Mouse (Mus musculus) left cerebral cortex, adult 18-20 months (tissue): ENCODE data around the gene Abl1. TPM values are rescaled to one million over a fixed set of nuclear protein-coding genes. Genes with fewer than 3 reads are reported as not detected.

Source experiments
- DNase-seq, 2 experiments: peaks; one replicate each; pipeline ENCODE4 v3.0.0; 2021 to 2022; ENCODE audit warnings: low spot score in 2 of 2, mixed read lengths in 1 of 2
- total RNA-seq, 2 experiments: library from RNA; stranded (reverse); gene quantifications; 2 replicates each; pipeline ENCODE4 v1.2.3; 2021

The Abl1 gene
- total RNA-seq, 2 experiments from 2014 or later, result 39.2 to 39.9 TPM

DNA sequence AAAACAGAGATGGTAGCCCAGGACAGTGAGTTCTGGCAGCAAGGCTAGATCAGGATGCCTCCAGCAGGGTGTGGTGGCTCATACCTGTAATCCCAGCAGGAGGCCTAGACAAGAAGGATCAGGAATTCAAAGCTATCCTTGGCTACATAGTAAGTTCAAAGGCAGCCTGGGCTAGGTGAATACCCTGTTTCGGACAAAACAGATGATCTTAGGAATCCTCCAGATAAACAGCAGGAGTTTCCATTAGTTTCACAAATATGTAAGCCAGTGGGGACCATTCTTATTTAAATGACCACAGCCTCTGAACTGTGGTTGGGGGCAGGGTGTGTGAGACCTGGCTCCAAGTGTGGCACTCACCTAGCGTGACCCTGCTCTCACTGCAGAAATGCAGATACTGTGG, 91.1 kb downstream of the Abl1 start:
- DNase-seq, result no peak

DNA sequence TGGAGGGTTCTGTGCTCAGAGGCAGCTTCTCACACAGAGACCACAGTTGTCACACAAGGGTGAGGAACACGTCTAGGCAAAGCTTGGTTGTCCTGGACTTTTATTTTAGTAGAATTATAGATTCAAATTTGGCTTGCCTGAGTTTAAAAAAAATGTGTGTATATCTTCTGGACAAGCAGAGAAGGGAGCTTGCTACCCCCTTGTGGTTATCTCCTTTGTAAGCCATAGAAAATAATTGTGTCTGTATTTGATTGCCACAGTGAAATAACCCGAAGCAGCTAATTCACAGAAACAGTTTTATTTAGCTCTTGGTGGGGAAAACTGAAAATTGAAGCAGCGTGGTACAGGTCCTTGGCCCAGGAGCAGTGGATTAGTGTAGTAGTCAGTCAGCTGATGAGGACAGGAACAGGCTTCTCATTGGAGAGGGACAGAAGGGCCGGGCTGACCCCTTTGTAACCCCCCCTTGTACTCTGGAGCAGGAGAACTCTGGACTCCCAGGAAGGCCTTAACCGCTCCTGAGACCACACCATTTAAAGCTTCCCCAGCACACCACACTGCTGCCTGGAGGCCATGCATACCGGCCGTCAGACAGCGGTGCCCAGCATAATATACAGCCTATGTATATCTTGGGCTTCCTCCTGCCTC, 94.9 kb downstream of the Abl1 start:
- no peak for DNase-seq

DNA sequence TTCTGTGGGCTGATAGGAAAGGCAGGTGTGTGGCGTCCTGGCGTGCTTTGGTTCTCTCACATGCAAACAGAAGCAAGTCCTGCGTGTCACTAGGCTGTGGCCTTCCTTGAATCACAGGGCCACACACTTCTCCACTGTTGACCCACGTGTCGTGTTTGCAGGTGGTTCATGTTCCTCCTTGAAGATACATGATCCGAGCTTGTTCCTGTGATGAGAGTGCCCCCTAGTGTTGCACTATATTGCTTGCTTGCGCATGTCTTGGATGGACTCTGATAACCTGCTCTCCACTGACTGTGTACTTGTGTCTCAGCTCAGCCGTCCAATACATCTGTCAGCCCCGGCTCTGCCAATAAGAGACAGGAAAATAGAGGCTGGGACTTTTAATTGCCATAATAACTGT, 96.9 kb downstream of the Abl1 start:
- peak; percentile 82 to 85 for DNase-seq

DNA sequence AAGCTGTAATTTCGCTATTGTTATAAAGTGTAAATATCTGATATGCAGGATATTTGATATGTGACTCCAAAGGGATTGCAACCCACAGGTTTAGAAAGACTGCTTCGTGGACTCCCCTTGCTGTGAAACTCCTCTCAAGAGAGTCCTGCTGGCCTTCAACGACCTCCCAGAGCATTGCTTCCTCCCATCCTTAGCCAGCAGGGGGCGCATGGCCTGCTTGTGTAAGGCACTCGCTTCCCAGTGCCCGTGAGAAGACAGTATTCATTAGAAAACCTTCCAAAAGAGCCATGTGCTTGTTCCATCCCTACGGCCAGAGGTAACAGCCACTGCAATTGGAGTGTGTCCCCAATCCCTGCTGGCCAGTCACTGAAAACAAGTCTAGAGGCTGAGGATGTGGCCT, 98.9 kb downstream of the Abl1 start:
- peak; percentile 83 to 87 for DNase-seq

DNA sequence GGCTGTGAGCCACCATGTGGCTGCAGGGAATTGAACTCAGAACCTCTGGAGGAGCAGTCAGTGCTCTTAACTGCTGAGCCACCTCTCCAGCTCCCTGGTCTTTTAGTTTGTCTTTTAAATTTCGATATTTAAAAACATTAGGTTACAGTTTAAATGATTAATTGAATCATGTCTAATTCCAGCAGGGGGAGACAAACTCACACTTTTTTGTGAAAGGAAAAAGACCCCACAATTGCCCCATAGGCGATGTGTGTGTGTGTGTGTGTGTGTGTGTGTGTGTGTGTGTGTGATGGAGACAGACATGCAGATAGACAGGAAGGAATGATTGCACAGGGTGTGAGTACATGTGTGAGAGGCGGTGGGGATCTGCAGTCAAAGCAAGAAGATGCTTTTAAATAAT, 100.1 kb downstream of the Abl1 start:
- no peak for DNase-seq

DNA sequence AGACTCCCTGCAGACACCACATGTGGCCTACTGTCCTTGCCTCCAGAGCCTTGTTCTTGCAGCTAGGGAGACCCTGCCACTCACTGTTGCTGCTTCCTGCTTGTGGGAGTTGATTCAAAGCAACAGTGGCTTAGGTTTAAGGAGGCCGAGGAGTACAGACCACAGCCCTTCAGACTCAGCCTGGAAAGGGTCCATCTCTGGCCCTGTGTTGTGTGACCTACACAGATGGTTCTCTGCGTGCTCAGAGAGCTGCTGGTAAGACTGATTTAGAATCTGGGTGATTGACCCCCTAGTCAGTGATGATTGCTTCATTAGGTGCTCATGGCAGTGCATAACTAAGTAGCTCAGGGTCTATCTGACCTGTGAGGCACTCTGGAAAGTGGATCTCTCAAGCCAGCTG, 101.0 kb downstream of the Abl1 start:
- no peak for DNase-seq

DNA sequence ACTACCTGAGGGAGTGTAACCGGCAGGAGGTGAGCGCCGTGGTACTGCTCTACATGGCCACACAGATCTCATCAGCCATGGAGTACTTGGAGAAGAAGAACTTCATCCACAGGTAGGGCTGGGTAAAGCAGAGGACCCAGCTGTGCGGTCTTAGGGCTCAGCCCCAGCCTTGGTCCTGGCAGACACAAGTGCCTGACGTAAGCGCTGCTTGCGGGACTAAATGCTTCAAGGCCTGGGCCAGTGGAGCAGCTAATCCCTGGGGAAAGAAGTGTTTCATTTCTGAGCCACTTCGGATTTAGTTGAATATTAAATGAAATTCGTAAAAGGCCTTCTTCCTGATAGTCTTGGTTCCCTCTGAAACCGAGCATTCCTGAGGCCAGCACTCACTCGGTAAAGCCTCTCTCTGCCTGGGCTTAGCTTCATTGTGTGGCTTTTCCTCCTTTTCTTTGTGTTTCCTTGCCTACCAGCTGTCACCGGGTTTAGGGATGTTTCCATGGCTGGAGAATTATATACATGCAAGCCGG, 102.6 kb downstream of the Abl1 start:
- DNase-seq, result no peak

DNA sequence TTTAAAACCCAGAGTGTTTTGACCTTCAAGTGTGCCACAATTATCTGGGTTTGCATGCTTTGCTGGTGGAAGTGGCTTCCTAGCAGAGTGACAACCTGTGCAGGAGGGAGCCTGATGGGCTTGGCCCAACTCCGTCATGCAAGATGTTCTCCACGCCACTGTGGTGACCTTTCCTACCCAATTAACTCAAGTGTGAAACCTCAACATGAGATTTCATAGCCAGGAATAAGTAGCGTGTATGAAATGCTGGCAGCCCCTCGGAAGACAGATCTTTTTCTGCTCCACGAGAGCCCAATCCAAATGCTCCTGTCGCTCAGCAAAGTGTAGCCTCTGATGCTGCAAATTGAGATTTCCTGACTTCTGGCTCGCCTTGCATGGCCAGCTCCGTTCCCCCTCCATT, 103.1 kb downstream of the Abl1 start:
- no peak for DNase-seq

DNA sequence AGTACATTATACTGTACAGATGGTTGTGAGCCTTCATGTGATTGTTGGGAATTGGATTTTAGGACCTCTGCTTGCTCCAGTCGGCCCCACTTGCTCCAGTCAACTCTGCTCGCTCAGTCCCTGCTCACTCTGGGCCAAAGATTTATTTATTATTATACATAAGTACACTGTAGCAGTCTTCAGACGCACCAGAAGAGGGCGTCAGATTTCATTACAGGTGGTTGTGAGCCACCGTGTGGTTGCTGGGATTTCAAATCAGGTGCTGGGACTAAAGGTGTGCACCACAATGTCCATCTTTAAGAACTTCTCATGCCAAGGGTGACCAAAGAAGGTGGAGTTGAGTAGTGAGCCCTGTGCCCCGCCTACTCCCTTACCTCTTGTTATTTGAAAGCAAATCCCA, 104.4 kb downstream of the Abl1 start:
- no peak for DNase-seq

DNA sequence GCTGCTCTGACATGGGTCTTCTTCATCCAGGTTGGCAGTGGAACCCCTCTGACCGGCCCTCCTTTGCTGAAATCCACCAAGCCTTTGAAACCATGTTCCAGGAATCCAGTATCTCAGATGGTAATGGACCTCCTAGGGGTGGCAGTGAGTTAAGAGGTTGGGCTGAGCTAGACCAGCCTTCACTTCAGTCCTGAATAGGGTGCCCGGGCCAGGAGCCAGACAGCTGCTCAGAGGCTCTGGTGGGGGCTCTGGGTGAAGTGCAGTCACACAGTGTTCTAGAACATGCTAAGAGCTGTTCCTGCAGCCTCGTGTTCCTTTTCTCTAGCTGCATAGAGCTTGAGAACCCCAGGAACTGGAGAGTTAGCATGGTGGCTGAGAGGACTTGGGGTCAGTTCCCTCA, 108.8 kb downstream of the Abl1 start:
- DNase-seq, result no peak

DNA sequence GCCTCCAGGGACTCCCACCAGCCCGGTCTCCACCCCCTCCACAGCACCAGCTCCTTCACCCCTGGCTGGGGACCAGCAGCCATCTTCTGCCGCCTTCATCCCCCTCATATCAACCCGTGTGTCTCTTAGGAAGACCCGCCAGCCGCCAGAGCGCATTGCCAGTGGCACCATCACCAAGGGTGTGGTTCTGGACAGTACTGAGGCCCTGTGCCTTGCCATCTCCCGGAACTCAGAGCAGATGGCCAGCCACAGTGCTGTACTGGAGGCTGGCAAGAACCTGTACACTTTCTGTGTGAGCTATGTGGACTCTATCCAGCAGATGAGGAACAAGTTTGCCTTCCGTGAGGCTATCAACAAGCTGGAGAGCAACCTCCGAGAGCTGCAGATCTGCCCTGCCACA, 113.2 kb downstream of the Abl1 start:
- DNase-seq, result no peak

DNA sequence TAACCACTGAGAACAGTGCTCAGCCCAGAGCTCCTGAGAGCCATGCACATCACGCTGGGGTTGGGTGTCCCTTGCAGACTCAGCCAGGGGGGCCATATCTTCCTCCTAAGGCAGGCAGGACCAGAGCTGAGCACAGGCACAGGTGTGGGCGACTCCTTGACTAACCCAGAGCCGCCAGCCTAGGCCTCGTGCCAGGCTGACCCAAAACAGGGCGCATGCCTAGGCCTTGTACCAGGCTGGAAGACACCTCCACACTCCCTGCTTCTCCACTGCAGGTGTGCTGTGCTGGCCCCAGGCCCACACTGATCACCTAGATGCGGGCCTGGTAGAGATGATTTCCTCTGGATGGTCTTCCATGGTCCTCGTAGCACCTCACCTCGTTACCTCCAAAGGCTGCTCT, 114.6 kb downstream of the Abl1 start:
- DNase-seq, result no peak

DNA sequence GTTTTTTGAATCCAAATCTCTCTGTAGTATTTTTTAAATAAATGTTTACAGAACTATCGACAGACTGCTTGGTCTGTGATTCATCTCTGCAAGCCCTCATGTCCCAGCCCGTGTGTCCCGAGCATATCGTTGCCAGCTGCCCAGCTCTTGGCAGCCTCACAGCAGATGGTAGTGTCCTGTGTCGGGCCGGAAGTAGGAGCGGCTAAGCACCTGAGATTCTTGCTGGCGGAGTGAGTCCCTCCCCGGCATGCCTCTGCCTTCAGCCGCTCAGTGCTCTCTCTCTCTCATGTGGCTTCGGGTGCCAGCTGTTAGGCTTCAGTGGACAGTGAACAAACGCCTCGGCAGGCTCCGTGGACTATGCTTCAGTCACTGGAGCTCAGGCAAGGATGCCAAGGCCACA, 115.3 kb downstream of the Abl1 start:
- no peak for DNase-seq

DNA sequence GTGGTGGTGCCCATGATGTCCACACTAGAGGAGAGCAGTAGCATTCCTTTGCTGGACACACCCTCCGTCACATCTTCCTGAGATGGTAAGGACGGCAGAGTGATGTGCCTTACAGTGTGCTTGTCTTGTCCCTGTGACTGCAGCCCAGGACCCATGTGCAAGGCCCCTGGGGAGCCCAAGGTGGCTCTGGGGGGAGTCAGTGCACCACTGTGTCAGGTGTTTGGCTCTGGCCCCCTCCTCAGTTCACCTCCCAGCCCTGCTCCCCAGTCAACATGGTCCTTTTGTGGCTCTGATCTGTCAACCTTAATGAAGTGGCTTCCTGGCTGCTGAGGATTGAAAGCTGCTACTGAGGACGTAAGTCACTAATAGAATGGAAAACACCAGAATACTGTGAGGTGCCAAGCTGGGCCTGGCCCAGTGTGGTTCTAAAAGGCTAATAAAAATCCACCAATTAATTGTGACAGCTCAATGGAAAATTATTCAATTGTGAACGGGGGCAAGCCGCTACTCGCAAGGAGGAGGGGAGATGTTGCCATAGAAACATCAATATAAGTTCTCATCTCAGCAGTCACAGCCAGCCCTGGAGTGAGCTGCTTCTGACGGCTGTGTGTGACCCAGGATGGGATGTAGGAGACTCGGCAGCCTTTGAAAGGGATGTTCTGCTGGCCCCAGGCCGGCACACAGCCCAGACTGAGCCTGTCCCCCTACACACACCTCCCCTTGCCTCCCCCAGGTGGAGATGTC, 118.6 kb downstream of the Abl1 start:
- DNase-seq, result no peak

DNA sequence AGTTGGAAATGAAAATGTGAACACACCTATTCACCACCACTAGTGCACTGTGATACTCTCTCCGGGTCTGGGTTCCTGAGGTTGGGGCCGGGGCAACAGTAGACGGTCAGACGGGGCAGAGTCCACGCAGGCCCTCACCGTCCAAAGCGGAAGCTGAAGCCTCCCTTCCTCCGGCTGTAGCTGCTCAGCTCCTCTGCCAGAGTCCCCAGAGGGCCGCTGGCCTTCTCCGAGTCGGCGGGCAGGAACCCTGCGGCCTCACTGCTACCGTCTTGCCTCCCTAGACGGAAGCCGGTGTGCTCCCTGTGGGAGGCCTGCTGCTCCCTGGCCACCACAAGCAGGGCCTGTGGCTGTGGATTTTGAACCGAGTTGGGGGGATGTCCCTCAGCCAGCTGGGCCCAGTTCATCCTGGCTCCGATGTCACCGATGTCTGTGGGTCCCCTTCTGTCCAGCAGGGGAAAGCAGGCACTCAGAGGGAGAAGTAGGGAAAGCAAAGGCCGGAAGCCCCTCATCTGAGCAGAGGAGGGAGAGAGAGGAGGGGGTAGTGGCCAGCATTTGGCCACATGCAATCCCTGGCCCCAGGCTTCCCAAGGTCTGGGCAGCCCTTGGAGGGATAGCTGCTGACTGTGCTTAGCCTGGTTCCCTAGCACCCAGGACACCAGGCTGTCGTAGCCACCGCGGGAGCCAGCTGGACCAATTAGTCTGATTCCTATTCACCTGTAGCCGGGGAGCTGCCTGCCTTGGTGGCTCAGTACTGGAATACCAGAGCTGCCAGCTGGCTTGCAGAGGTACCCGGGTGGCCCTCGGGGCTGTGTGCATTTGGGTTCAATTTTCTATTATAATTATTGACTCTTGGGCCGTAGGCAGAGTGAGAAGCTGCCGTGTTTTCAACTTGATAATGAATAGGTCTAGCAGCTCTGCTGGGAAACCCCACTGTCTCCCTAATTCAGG, 120.5 kb downstream of the Abl1 start:
- DNase-seq, result no peak

DNA sequence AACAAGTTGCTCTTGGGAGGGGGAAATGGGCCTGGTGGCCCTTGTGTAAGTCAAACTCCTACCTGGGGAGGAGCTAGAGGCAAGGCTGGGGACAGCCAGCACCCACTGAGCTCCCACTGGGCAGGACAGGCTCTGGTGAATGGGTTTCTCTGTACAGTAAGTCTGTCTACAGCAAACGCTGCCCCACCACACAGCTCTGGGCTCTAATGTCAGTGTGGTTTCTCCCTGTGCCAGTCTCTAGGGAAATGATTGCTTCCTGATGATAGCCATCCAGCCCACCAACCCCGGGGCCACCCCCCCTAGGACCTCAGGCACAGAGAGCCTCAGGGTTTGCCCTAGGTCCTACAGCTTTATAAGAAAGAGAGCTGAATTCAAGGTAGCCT, 121.2 kb downstream of the Abl1 start:
- no peak for DNase-seq

DNA sequence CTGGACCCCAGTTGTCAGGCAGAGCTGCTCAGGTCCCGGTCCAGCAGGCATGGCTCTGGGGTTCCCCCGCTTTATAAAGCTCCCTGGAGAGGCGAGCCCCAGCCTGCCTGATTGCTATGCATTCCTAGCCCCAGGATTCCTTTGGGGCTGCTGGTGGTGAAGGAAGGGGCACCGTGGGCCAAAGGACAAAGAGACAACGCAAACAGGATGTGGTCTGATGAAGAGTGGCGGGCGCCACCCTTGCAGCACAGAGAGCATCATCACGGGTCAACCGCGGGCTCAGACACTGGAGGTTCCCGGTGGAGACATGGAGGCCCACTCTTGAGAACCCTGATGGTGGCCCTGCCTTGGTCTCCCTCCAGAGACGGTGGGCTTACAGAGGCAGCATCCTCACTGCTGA, 122.3 kb downstream of the Abl1 start, which contains the start of gene Qrfp:
Gene Qrfp, minus strand, starts transcription at position 137 of the 400 bp plus-strand sequence.
- DNase-seq, result no peak

DNA sequence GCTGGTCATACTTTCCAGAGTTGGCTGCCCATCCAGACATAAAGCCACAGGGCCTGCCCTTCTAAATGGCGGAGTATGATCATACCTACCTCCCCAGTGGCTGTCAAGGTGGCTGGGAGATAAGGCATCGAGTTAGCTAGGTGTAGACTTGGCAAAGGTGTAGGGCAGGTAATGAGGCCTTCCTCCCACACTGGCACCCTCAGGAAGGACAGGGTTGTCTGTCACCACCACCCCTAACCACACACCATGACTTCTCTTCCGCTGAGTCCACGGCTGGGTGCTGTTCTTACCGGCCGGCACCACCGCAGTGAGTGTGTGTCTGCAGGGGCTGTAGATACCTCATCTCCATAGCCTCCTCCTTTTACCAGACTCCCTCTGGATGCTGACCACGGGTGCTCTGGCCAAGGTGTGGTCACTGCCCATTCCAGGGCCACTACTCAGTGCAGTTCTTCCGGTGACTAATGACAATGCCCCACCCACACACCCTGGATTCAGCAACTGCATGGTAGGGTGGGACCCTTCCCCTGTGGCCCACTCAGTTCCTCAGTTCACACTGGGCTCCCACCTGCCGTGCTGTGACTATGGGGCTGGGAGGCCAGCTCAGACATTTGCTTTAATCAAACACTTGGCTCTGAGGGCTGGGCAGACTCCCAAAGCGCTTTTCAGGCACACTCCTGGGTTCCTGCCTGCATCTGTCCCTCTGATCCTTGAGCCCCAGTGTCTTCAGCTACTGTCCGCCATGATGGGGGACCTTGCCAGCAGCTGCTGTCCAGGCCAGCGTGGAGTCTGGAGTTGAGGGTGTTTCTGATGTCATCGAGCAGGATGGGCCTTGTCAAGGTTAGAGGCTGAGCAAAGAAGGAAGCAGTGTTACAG, 123.1 kb downstream of the Abl1 start:
- DNase-seq, result no peak

DNA sequence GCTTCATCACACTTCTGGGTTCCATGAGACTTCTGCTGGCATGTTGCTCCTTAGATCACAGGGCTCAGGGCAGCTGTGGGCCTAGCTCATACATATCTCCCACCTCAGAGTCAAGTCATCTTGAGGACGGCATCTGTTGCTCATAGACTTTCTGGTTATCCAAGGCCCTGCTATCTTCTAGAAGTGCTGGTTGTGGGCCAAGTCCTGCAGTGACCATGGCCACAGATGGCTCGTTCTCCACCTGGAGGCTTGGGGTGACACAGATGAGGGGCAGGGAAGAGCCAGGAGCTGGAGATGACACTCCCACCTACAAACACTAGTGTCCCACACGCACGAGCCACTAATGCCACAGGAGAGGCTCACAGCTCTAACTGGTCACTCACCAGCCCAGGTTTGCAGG, 125.5 kb downstream of the Abl1 start:
- no peak for DNase-seq

DNA sequence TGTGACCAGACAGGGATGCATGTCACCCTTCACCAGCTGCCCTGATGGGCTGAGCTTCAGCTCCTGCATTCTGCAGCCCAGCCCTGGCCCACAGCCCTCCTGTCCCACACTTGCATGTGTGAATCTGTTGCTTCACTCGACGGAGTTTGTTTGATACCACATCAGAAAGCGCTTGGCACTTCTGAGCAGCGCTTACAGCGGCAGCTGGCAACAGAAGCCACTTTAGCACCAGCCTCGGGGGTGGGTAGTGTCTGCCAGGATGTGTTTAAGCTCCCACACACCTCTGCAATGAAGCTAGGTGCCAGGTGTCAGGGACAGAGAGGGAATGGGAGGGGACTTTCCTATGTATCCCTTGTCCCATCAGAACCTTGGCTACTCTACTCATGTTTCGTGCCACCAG, 126.5 kb downstream of the Abl1 start:
- peak; percentile 38 to 40 for DNase-seq

DNA sequence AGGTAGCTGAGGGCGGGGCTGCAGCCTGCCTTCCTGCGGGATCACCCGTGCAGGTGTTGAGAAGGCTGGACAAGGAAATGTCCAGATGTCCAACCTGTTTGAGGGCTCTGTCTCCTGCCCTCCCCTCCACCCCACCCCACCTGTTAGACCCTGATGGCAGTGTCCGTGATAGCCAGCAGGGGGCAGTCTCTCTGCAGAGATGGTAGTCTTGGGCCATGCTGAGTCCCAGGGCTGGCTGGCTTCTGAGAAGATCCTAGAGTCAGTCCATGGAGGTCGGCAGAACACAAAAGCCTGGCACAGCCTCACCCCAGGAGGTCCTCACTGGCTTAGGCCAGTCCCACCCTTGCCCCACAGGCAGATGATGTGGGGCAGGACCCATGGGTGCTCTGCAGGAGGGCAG, 127.2 kb downstream of the Abl1 start:
- DNase-seq, result peak; percentile 63 to 80
